Mouse (Mus musculus): ENCODE data around the gene 2410131K14Rik. TPM values are rescaled to one million over a fixed set of nuclear protein-coding genes. Genes with fewer than 3 reads are reported as not detected.

2410131K14Rik gene
- 16.4 and 17.8 TPM in 2 replicates for polyA plus RNA-seq (2015; fragmentation: Nextera tagmentation; extraction: Ambion mirVana)

DNA sequence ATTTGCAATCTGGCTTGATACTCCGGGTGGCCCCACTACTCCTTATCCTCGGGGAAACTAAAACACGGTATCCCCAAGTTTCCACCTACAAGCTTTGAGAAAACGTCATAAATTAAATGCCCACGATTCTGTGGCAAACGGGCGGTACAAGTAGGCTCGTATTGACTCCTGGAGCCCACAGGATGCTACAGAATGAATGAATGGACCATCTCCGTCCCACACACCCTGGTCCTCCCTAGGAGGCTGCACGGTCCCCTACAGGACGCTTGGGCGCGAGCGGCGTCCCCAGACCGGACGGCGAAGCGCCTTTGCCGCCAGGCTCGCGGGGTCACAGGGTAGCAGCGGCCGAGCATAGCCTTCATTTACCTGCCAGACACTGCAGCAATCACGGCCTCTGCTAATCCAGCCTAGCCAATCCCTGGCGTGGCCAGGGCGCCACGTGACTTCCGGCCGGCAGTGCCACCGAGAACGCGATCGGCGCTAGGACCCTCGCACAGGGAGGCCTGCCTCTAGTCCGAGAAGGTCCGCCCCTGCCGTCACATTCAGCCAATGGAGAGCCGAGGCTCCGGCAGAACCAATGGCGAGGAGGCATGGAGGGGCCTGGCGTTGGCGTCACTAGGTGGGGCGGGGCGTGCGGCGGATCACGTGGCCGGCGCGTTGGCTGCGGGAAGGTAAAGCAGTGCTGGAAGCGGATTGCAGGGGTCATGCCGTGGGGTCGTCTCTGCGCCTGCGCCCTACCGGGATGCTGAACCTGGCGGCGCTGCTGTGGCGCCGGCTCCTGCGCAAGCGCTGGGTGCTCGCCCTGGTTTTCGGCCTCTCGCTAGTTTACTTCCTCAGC, at the start of gene 2410131K14Rik, which contains the start of gene Rnft2:
Gene 2410131K14Rik, plus strand, starts transcription at position 622 of the 838 bp plus-strand sequence.
Gene Rnft2, minus strand, starts transcription at position 511 of the 838 bp plus-strand sequence.
- no peaks in the 10 kb centered on the region for H3K27me3 ChIP-seq
- under 1% methylated on average over 68 of the region's 68 CpGs for WGBS
- H3K4me2 ChIP-seq, result peak within 1 kb of the TSS; percentile 88
- peak within 1 kb of the TSS; percentile 87 for H3K27ac ChIP-seq (replicated peaks)
- no peaks in the 10 kb centered on the region for H3K9me3 ChIP-seq
- peak within 1 kb of the TSS; percentile 78 for H3K9ac ChIP-seq
- peak; percentile 100 for ATAC-seq (ENCODE audit: low FRiP score, low read depth)
- peaks cover 10% of the 10 kb centered on the region for H3K36me3 ChIP-seq
- peak within 1 kb of the TSS; percentile 61 for H3K4me3 ChIP-seq
- H3K4me1 ChIP-seq (replicated peaks), result peaks cover 28% of the 10 kb centered on the region

GRCm38 (mm10) chr5:118197421-118197820, 47.6 kb upstream of the 2410131K14Rik start:
- 70% methylated on average over 13 of the region's 13 CpGs for WGBS
- no peak for ATAC-seq (ENCODE audit: low FRiP score, low read depth)
- Histone ChIP-seq H3K9ac (no peak overlapping the region), H3K4me2 (no peak overlapping the region), H3K4me3 (no peak overlapping the region), H3K27me3 (no peaks in the 10 kb centered on the region), H3K4me1 (replicated peaks) (peaks cover 5% of the 10 kb centered on the region), H3K9me3 (no peaks in the 10 kb centered on the region), H3K36me3 (peaks cover 3% of the 10 kb centered on the region; the same call in 1 of the 2 replicates), H3K27ac (replicated peaks) (no peak overlapping the region)

DNA sequence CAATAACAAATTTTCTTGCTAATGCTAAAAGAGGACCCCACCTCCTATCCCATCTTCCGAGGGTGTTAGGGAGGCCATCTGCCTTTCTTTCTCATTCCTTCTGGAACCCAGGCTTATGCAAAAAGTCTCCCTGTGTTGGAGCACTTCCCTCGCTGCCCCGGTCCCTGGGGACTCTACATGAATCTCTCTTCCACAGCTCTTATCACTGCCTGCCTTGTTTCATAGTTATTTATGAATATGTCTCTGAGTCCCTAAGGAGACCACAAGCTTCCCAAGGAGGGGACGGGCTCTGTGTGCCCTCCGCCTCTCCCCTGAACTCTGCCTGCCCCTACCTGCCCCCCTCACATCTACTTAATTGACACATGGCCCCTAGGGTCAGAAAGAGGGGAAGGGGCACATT, 45.4 kb upstream of the 2410131K14Rik start:
- WGBS, result 59% methylated on average over 5 of the region's 5 CpGs
- no peak for ATAC-seq (ENCODE audit: low FRiP score, low read depth)
- Histone ChIP-seq H3K9me3 (no peaks in the 10 kb centered on the region), H3K27ac (replicated peaks) (no peak overlapping the region), H3K9ac (no peak overlapping the region), H3K27me3 (no peaks in the 10 kb centered on the region), H3K4me2 (no peak overlapping the region), H3K4me3 (no peak overlapping the region), H3K4me1 (replicated peaks) (no peaks in the 10 kb centered on the region), H3K36me3 (peaks cover 6% of the 10 kb centered on the region; the same call in 1 of the 2 replicates)

DNA sequence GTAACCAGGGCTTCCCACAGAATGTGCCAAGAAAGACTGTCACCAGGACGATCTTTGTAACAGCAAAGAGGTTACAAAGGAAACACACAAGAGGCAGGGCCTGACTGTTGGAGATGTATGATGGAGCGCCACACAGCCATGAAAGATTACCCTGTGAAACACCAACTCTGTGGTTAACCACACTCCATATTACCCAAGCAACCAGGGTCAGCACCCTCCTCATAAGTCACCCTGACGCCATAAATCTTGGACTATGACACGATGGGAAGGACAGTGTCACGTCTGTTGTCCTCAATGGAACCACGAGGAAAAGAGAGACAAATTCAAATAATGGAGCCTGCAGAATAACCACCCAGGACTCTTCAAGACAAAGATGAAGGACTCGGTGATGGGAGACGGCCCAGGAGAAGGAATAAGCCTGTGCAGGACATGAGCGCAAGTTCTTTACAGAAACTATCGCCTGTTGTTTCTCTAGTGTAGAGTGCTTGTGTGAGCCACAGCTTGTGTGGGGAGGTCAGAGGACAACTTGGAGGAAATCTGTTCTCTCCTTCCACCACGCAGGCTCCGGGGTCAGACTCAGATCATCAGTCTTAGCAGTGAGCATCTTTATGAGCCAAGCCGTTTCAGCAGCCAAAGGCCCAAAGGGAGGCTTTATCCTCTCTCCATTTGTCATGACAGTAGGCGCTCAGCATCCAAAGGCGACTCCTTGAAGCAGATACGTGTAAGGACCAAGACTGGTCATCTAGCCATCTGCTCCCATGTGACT, 40.2 kb upstream of the 2410131K14Rik start:
- H3K4me1 ChIP-seq (replicated peaks), result 0 out of 2 replicates have a peak, but pooled peaks cover 7% of the 10 kb centered on the region
- no peak overlapping the region for H3K9ac ChIP-seq
- H3K27ac ChIP-seq (replicated peaks), result no peak overlapping the region
- H3K36me3 ChIP-seq, result peaks cover 6% of the 10 kb centered on the region; the same call in 1 of the 2 replicates
- 57% methylated on average over 16 of the region's 16 CpGs for WGBS
- H3K4me2 ChIP-seq, result no peak overlapping the region
- no peak overlapping the region for H3K4me3 ChIP-seq
- ATAC-seq (ENCODE audit: low FRiP score, low read depth), result no peak
- H3K9me3 ChIP-seq, result no peaks in the 10 kb centered on the region
- no peaks in the 10 kb centered on the region for H3K27me3 ChIP-seq

DNA sequence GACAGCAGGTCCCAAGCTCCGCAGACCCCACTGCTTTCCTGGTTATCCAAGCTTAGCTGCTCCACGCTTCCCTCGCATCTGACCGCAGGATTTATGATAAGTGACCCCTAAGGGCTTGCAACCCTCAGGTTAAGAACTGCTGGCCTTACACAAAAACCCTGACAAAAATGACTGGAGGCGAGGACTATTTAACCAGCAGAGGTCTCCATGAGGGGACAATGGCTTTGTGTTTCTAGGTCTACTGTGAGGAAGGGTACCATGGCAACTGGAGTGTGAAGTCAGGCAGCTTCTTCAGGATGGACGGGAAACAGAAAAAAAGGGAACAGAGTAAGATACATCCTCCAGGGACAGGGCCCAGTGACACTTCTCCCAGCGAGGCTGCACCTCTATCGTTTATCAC, 39.2 kb upstream of the 2410131K14Rik start:
- Histone ChIP-seq H3K27me3 (no peaks in the 10 kb centered on the region), H3K9me3 (no peaks in the 10 kb centered on the region), H3K36me3 (peaks cover 6% of the 10 kb centered on the region; the same call in 1 of the 2 replicates), H3K4me2 (no peak overlapping the region), H3K4me3 (no peak overlapping the region), H3K4me1 (replicated peaks) (0 out of 2 replicates have a peak, but pooled peaks cover 7% of the 10 kb centered on the region), H3K27ac (replicated peaks) (no peak overlapping the region), H3K9ac (no peak overlapping the region)
- no peak for ATAC-seq (ENCODE audit: low FRiP score, low read depth)
- 27% methylated on average over 8 of the region's 8 CpGs for WGBS

DNA sequence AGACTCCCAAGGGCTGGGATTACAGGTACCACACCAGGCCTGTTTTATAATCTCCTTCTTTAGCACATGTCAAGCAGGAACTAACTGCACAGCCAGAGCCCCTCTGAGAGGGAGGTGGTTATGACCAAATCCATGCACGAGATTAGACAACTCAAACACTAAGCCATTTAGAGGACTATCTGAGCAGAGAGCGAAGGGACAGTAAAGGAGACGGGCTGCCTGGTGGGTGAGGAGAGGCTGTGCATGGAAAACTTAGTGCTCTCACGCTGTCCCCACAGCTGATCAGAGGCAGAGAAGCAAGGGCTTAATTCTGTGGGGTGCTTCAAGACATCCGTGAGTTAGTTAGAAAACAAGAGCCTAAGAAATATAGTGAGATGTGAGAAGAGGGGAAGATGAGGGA, 31.0 kb upstream of the 2410131K14Rik start:
- Histone ChIP-seq H3K27ac (replicated peaks) (peak overlapping the region; percentile 47), H3K36me3 (no peaks in the 10 kb centered on the region; the same call in 1 of the 2 replicates), H3K4me1 (replicated peaks) (peaks cover 19% of the 10 kb centered on the region), H3K9ac (peak overlapping the region; percentile 8; the same call in 1 of the 2 replicates), H3K4me3 (peak overlapping the region; percentile 27), H3K4me2 (peak overlapping the region; percentile 59), H3K27me3 (no peaks in the 10 kb centered on the region), H3K9me3 (no peaks in the 10 kb centered on the region)
- ATAC-seq (ENCODE audit: low FRiP score, low read depth), result no peak
- 15% methylated on average over 5 of the region's 5 CpGs for WGBS

DNA sequence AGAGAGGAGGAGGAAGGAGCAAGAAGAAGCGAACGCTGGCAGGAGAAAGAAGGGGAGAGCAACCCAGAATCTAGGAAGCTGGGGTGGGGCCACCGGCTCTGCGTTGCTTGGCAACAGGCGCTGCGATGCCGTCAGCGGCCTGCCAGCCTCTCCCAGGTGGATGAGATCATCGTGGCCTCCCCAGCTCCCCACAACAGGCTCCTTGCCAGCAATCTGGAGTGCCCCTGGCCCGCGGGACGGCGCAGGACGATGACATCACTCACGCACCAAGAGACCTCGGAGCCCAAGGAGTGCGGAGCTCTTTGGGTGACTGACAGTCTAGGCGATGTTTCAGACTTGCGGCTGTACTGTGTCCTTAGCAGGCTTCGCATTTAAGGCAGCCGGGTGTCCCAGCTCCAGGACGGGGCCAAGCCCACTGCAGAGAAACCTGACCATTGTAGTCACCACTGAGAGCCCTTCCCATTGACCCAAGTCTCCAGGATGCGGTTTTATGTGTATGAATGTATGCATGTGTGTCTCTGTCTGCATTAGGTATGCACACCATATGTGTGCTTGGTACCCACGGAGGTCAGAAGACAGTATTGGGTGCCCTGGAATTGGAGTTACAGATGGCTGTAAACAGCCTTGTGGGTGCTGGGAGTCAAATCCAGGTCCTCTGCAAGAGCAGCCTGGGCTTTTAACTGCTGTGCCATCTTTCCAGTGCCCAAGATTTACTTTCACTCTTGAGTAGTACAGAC, 30.4 kb upstream of the 2410131K14Rik start:
- Histone ChIP-seq H3K27ac (replicated peaks) (peak overlapping the region; percentile 47), H3K4me2 (peak overlapping the region; percentile 59), H3K9me3 (no peaks in the 10 kb centered on the region), H3K9ac (peak overlapping the region; percentile 8; the same call in 1 of the 2 replicates), H3K27me3 (no peaks in the 10 kb centered on the region), H3K4me1 (replicated peaks) (peaks cover 19% of the 10 kb centered on the region), H3K4me3 (peak overlapping the region; percentile 27), H3K36me3 (no peaks in the 10 kb centered on the region; the same call in 1 of the 2 replicates)
- 5% methylated on average over 24 of the region's 24 CpGs for WGBS
- peak; percentile 77 for ATAC-seq (ENCODE audit: low FRiP score, low read depth)

- no peak for ATAC-seq (ENCODE audit: low FRiP score, low read depth)
- WGBS, result 47% methylated on average over 6 of the region's 6 CpGs
- no peak overlapping the region for H3K27ac ChIP-seq (replicated peaks)
Measured at GRCm38 (mm10) chr5:118217410-118217809, 27.6 kb upstream of the 2410131K14Rik start.

GRCm38 (mm10) chr5:118223142-118223757, 21.8 kb upstream of the 2410131K14Rik start:
- Histone ChIP-seq H3K36me3 (peaks cover 45% of the 10 kb centered on the region), H3K27ac (replicated peaks) (0 out of 2 replicates have a peak overlapping the region, but pooled peaks have one; percentile 38), H3K4me2 (no peak overlapping the region), H3K4me1 (replicated peaks) (peaks cover 8% of the 10 kb centered on the region), H3K27me3 (no peaks in the 10 kb centered on the region), H3K9ac (no peak overlapping the region), H3K9me3 (no peaks in the 10 kb centered on the region), H3K4me3 (no peak overlapping the region)
- WGBS, result 30% methylated on average over 9 of the region's 9 CpGs
- peak; percentile 77; the same call in 1 of the 2 replicates for ATAC-seq (ENCODE audit: low FRiP score, low read depth)

More at GRCm38 (mm10) chr5:118217410-118217809, 27.6 kb upstream of the 2410131K14Rik start:
- Histone ChIP-seq H3K4me2 (no peak overlapping the region), H3K4me3 (no peak overlapping the region), H3K27me3 (no peaks in the 10 kb centered on the region), H3K4me1 (replicated peaks) (peaks cover 19% of the 10 kb centered on the region), H3K9me3 (no peaks in the 10 kb centered on the region), H3K9ac (no peak overlapping the region), H3K36me3 (peaks cover 14% of the 10 kb centered on the region)

GRCm38 (mm10) chr5:118230071-118230611, 14.9 kb upstream of the 2410131K14Rik start:
- Histone ChIP-seq H3K27me3 (no peaks in the 10 kb centered on the region), H3K9me3 (no peaks in the 10 kb centered on the region), H3K4me3 (no peak overlapping the region), H3K4me2 (no peak overlapping the region), H3K36me3 (peaks cover 61% of the 10 kb centered on the region), H3K9ac (no peak overlapping the region), H3K27ac (replicated peaks) (no peak overlapping the region), H3K4me1 (replicated peaks) (no peaks in the 10 kb centered on the region)
- WGBS, result 95% methylated on average over 13 of the region's 13 CpGs
- no peak for ATAC-seq (ENCODE audit: low FRiP score, low read depth)

- Histone ChIP-seq H3K27me3 (no peaks in the 10 kb centered on the region), H3K4me3 (no peak overlapping the region), H3K36me3 (peaks cover 49% of the 10 kb centered on the region), H3K9me3 (no peaks in the 10 kb centered on the region), H3K27ac (replicated peaks) (no peak overlapping the region), H3K9ac (no peak overlapping the region), H3K4me1 (replicated peaks) (no peaks in the 10 kb centered on the region), H3K4me2 (no peak overlapping the region)
- no peak for ATAC-seq (ENCODE audit: low FRiP score, low read depth)
- WGBS, result 78% methylated on average over 12 of the region's 12 CpGs
Measured at GRCm38 (mm10) chr5:118236891-118237290, 8.1 kb upstream of the 2410131K14Rik start.

Measured in hindbrain, embryonic 15.5 days (tissue).